Mouse (Mus musculus) kidney, postnatal 10 days (tissue): ENCODE measurements around the gene Spag16.
"Not testable (repeated sequence)": the region's sequence is repeated elsewhere in the genome, so short reads cannot be mapped to it uniquely, and the experiment has no call there.

Experiments
- DNase-seq: peaks from one replicate; pipeline ENCODE4 v3.0.0; 2021; ENCODE audit warnings: mixed read lengths

The Spag16 gene

DNA sequence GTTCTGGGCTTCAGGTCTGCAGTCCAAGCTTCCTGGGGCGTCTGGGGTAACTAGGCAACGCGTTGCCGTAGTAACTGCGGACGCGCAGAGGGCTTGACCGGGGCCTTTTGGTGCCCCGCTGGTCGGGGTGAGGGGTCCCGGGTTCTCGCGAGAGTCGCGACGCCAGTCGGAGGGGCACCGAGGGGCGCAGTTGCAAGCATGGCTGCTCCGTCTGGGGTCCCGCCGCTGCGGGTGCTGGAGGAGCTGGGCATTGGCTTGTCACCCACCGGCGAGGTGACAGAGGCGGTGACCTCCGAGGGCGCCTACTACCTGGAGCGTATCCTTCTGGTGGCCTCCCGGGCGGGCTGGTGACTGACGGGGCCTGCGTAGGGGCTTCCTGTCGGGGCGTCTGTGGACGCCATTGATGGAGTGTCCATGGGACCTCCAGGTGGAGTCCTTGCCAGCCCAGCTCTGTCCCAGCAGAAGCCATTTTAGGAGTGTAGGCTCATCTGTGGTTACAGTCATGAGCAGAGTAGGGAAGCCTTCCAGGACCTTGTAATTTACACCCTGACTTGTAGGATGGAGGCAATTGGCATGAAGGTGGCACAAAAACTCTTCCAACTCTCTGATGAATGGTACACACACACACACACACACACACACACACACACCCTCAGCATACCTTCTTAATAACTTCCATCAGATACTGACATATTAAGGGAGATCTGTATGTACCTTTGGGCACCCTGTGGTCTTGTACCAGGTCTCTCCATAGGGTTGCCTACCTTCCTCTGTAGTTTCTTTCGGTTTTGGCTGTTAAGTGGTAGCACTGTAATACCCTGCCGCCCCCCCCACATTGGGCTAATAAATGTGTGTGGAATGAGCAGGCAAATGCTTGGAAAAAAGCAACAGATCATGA lies at the start of gene Spag16:
Gene Spag16, plus strand, starts transcription at position 165 of the 898 bp plus-strand sequence.
- peak; percentile 60 for DNase-seq

GRCm38 (mm10) chr1:69785129-69785528 lies 41.6 kb upstream of the Spag16 start:
- peak; percentile 60 for DNase-seq

GRCm38 (mm10) chr1:69786716-69787115 lies 40.1 kb upstream of the Spag16 start:
- no peak for DNase-seq

- no peak for DNase-seq
These were observed 39.4 kb upstream of the Spag16 start for GRCm38 (mm10) chr1:69787379-69787778.

GRCm38 (mm10) chr1:69790337-69791250 lies 36.2 kb upstream of the Spag16 start:
- DNase-seq, result peak; percentile 76

GRCm38 (mm10) chr1:69798948-69799565 lies 27.7 kb upstream of the Spag16 start:
- DNase-seq, result no peak

GRCm38 (mm10) chr1:69810161-69810560 lies 16.6 kb upstream of the Spag16 start:
- no peak for DNase-seq

- DNase-seq, result not testable (repeated sequence)
These were observed 1.1 kb upstream of the Spag16 start for GRCm38 (mm10) chr1:69825635-69826034.

GRCm38 (mm10) chr1:69828872-69829479 lies 2.2 kb downstream of the Spag16 start:
- DNase-seq, result peak; percentile 33

- no peak for DNase-seq
These were observed 3.8 kb downstream of the Spag16 start for GRCm38 (mm10) chr1:69830586-69830985.

DNA sequence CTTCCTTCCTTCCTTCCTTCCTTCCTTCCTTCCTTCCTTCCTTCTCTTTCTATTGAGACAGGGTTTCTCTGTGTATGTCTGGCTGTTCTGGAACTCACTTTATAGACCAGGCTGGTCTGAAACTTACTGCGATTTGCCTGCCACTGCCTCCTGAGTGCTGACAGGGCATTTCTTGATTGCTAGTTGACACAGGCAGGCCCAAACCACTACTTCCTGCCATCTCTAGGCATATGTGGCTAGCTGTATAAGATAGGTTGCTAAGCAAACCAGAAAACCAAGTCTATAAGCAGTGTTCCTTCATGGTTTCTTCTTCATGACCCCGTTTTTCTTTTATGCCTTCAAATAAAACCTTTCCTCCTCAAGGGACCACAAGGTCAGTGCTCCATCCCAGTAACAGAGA lies 4.2 kb downstream of the Spag16 start:
- no peak for DNase-seq

DNA sequence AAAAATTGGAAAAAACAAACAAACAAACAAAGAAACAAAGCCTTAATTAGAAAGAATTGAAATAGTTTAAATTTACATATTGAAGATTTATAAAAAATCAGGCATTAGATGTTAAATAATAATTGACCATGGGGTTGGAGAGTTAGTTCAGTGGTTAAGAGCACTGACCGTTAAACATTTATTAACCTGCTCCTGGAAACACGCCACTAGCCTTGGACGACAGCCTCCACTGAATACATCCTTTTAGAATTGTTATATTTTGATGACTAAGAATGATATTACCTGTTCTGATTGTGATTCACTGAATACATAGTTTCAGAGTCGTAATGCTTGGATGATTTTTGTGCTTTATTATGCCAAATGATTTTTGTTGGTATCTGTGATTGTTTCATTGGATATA lies 6.7 kb downstream of the Spag16 start:
- peak; percentile 6 for DNase-seq

GRCm38 (mm10) chr1:69853436-69853835 lies 26.7 kb downstream of the Spag16 start:
- no peak for DNase-seq

- DNase-seq, result no peak
These were observed 41.0 kb downstream of the Spag16 start for GRCm38 (mm10) chr1:69867776-69868175.

GRCm38 (mm10) chr1:69956606-69957005 lies 129.8 kb downstream of the Spag16 start:
- DNase-seq, result no peak

- no peak for DNase-seq
These were observed 170.1 kb downstream of the Spag16 start for GRCm38 (mm10) chr1:69996874-69997273.

DNA sequence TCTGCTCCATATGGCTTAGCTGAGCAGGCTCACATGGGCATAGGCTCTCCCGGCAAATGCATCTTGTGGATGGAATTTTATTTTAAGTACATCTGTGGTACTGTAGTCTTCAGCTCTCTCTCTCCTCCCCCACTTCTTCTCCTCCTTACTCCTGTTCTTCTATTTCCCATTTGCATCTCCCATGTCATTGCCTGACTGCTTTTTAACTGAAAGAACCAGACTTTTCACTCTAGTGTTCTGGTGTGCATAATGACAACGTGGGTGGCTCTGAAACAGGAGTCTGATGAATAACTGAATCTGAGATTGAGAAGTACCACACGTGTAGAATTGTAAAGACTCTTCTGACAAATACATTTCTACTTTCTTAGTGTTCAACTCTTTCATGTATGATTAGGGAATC lies 186.2 kb downstream of the Spag16 start:
- DNase-seq, result no peak

DNA sequence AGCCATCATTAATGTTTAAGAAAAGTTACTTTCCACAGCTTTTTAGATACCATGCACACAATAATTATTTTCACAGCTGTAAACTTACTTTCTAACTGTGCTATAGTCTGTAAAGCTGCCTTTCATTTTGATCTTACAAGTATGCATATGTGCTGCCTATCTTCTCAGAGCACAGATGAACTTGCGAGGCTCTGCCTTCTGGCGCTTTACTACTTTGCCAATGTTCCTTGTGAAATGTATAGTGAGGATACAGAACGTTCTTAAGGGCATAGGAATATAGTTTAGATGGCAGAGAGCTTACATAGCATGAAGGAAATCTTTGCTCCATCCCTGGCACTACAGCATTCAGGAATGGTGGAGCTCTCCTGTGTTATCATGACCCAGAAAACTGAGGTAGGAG lies 210.6 kb downstream of the Spag16 start:
- no peak for DNase-seq

- no peak for DNase-seq
These were observed 240.6 kb downstream of the Spag16 start for GRCm38 (mm10) chr1:70067404-70067803.

DNA sequence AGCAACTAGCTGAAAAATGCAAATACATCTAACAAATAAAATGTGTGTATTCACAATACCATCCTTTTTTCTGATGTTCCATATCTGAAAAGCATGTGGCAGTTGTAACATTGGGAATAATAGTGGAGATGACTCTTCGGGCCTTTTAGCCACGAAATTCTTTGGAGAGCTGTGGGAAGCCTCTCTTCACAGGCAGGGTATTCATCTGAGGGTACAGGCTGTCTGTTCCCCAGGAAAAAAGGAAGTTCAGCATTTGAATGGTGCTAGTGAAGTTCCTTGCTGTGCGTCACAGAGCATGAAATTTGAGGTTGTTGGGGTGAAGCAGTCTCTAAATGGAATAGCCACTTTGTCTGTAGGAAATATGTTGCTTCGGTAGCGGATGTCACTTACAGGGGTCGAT lies 246.7 kb downstream of the Spag16 start:
- no peak for DNase-seq

- DNase-seq, result no peak
These were observed 252.0 kb downstream of the Spag16 start for GRCm38 (mm10) chr1:70078806-70079205.

DNA sequence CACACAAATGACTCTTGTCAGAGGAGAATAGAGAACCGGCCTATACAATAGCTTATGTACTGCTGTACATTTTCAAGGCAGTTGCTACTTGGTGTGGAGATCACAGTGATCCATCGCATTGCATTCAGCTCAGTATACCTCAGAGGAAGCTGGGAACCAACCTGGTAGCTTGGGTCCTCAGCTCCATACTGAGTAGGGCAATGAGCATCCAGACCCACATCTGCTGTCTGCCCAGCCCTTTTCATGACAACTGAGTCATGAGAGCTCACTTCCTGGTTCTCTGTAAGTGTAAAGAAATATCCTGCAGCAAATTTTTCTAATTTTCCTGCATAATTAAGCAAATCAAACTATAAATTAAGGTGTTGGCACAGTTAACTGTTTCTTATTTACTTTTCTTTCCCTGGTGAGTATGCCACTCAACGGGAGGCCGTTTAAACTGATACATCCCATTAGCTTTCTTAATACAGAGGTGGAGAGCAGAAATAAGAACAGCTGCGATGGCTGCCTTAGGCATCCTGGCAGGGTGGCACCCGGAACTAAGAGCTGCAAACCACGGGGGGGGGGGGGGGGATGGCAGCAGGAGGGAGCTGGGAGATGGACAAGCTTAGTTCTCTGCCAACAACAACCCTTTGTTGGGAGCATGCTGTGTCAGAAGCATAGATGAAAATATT lies 255.6 kb downstream of the Spag16 start:
- no peak for DNase-seq
